Mouse (Mus musculus): ENCODE data around the gene Kdm2a.

GRCm38 (mm10) chr19:4370656-4371055 is 27.4 kb downstream of the Kdm2a start:
- TF ChIP-seq GATA1 (IDR thresholded peaks at IDR 0.05; ENCODE audit: low read length) (no peak), TAL1 (IDR thresholded peaks at IDR 0.05; ENCODE audit: low read length) (no peak)
